Mouse (Mus musculus) stomach, embryonic 14.5 days (tissue): ENCODE results near the gene Kiss1r. TPM values are rescaled to one million over a fixed set of nuclear protein-coding genes. Genes with fewer than 3 reads are reported as not detected.

ENCODE experiments used
- ATAC-seq: fragments of 200-750 bp; cut with Nextera tagmentation; 2 replicates; pipeline ENCODE4 v1.8.0; 2017; ENCODE audit warnings: low read depth, moderate TSS enrichment; ENCODE audit not compliant: insufficient number of reproducible peaks, insufficient read depth, low FRiP score
- H3K27ac ChIP-seq: fragments of 300-500 bp; sonication (generic); 2 replicates; pipeline ENCODE4 v1.5.1; 2014; ENCODE audit warnings: mild to moderate bottlenecking, low read length, moderate library complexity, mixed read lengths
- H3K27me3 ChIP-seq: fragments of 300-500 bp; sonication (generic); 2 replicates; pipeline ENCODE4 v1.6.1; 2014; ENCODE audit warnings: low read length, control low read depth, mixed read lengths; ENCODE audit not compliant: control insufficient read depth, insufficient read depth
- H3K36me3 ChIP-seq: fragments of 300-500 bp; sonication (generic); 2 replicates; pipeline ENCODE4 v1.6.1; 2014; ENCODE audit warnings: mild to moderate bottlenecking, control low read depth, low read length, moderate library complexity, mixed read lengths; ENCODE audit not compliant: control insufficient read depth, insufficient read depth
- H3K4me1 ChIP-seq: fragments of 300-500 bp; sonication (generic); 2 replicates; pipeline ENCODE4 v1.6.1; 2014; ENCODE audit warnings: low read length, control low read depth, mixed read lengths; ENCODE audit not compliant: control insufficient read depth, insufficient read depth
- H3K4me2 ChIP-seq: fragments of 300-500 bp; sonication (generic); replicated peaks from 2 replicates; pipeline ENCODE4 v1.6.1; 2014; ENCODE audit warnings: low read depth, low read length, control low read depth
- H3K4me3 ChIP-seq: fragments of 300-500 bp; sonication (generic); 2 replicates; pipeline ENCODE4 v1.5.1; 2014; ENCODE audit warnings: low read depth, low read length, control low read depth
- H3K9ac ChIP-seq: fragments of 300-500 bp; sonication (generic); replicated peaks from 2 replicates; pipeline ENCODE4 v1.6.1; 2014; ENCODE audit warnings: low read depth, mild to moderate bottlenecking, control low read depth, low read length, moderate library complexity, mixed read lengths
- H3K9me3 ChIP-seq: fragments of 300-500 bp; sonication (generic); 2 replicates; pipeline ENCODE4 v1.6.1; 2016; ENCODE audit warnings: low read depth, low read length, control low read depth; ENCODE audit not compliant: control insufficient read depth
- WGBS: fragments of 180-500 bp; shearing (Covaris S2); extraction: QIAGEN DNeasy Blood & Tissue Kit; methylation state at CpG from one replicate; pipeline ENCODE4 v1.1.7; 2014; 5-methylcytosine and 5-hydroxymethylcytosine counted together
- polyA plus RNA-seq: library from polyadenylated mRNA; unstranded; fragments of >200 nt; fragmentation: Nextera tagmentation; extraction: Ambion mirVana; gene quantifications from 2 replicates; pipeline ENCODE4 v1.2.1, GENCODE M21; 2014

The Kiss1r gene
- polyA plus RNA-seq, 1 experiment from 2014 or later: 1.0 TPM

- no peaks in the 10 kb centered on the region for H3K9me3 ChIP-seq
- no peaks in the 10 kb centered on the region for H3K27me3 ChIP-seq
- WGBS: 74% methylated on average over 11 of the region's 11 CpGs
- peaks cover 33% of the 10 kb centered on the region for H3K4me1 ChIP-seq
- H3K4me3 ChIP-seq: no peak overlapping the region
- H3K36me3 ChIP-seq: peaks cover 28% of the 10 kb centered on the region
- H3K27ac ChIP-seq: no peak overlapping the region
- H3K4me2 ChIP-seq: no peak overlapping the region
- no peak for ATAC-seq
- H3K9ac ChIP-seq: no peak overlapping the region
Measured at GRCm38 (mm10) chr10:79937775-79938526, 21.2 kb downstream of the Kiss1r start.

- H3K9ac ChIP-seq: no peak overlapping the region
- H3K4me1 ChIP-seq: peaks cover 23% of the 10 kb centered on the region
- 62% methylated on average over 7 of the region's 7 CpGs for WGBS
- no peak for ATAC-seq
- H3K9me3 ChIP-seq: no peaks in the 10 kb centered on the region
- no peak overlapping the region for H3K4me2 ChIP-seq
- no peak overlapping the region for H3K4me3 ChIP-seq
- peaks cover 22% of the 10 kb centered on the region for H3K36me3 ChIP-seq
- no peaks in the 10 kb centered on the region for H3K27me3 ChIP-seq
- no peak overlapping the region for H3K27ac ChIP-seq
Measured at GRCm38 (mm10) chr10:79940749-79941148, 24.0 kb downstream of the Kiss1r start.

GRCm38 (mm10) chr10:79942988-79943387 is 26.2 kb downstream of the Kiss1r start:
- peaks cover 25% of the 10 kb centered on the region; the same call in 1 of the 2 replicates for H3K4me1 ChIP-seq
- no peaks in the 10 kb centered on the region for H3K9me3 ChIP-seq
- peaks cover 15% of the 10 kb centered on the region for H3K36me3 ChIP-seq
- H3K27ac ChIP-seq: peak overlapping the region; percentile 55
- H3K9ac ChIP-seq: no peak overlapping the region
- no peak overlapping the region for H3K4me2 ChIP-seq
- no peaks in the 10 kb centered on the region for H3K27me3 ChIP-seq
- no peak overlapping the region for H3K4me3 ChIP-seq
- ATAC-seq: no peak
- 69% methylated on average over 1 of the region's 1 CpGs for WGBS

GRCm38 (mm10) chr10:79943471-79943901 is 26.7 kb downstream of the Kiss1r start:
- Histone ChIP-seq H3K9ac (no peak overlapping the region), H3K36me3 (peaks cover 13% of the 10 kb centered on the region; the same call in 1 of the 2 replicates), H3K27ac (peak overlapping the region; percentile 55; the same call in 1 of the 2 replicates), H3K4me2 (no peak overlapping the region), H3K4me1 (peaks cover 25% of the 10 kb centered on the region; the same call in 1 of the 2 replicates), H3K27me3 (no peaks in the 10 kb centered on the region), H3K9me3 (no peaks in the 10 kb centered on the region), H3K4me3 (no peak overlapping the region)
- peak; percentile 71 for ATAC-seq
- 54% methylated on average over 9 of the region's 9 CpGs for WGBS

GRCm38 (mm10) chr10:79945507-79946234 is 28.9 kb downstream of the Kiss1r start:
- ATAC-seq: peak; percentile 29
- Histone ChIP-seq H3K4me2 (peak overlapping the region; percentile 14; the same call in 1 of the 2 replicates), H3K4me3 (no peak overlapping the region), H3K4me1 (peaks cover 25% of the 10 kb centered on the region; the same call in 1 of the 2 replicates), H3K9me3 (no peaks in the 10 kb centered on the region), H3K9ac (no peak overlapping the region), H3K36me3 (peaks cover 31% of the 10 kb centered on the region), H3K27ac (peak overlapping the region; percentile 55), H3K27me3 (no peaks in the 10 kb centered on the region)
- WGBS: 32% methylated on average over 16 of the region's 16 CpGs

GRCm38 (mm10) chr10:79946752-79947322 is 30.1 kb downstream of the Kiss1r start:
- Histone ChIP-seq H3K9ac (no peak overlapping the region), H3K27ac (peak overlapping the region; percentile 55; the same call in 1 of the 2 replicates), H3K27me3 (no peaks in the 10 kb centered on the region), H3K36me3 (peaks cover 36% of the 10 kb centered on the region), H3K4me3 (no peak overlapping the region), H3K9me3 (no peaks in the 10 kb centered on the region), H3K4me2 (peak overlapping the region; percentile 11; the same call in 1 of the 2 replicates), H3K4me1 (peaks cover 25% of the 10 kb centered on the region; the same call in 1 of the 2 replicates)
- WGBS: 17% methylated on average over 7 of the region's 7 CpGs
- ATAC-seq: peak; percentile 43; the same call in 1 of the 2 replicates

GRCm38 (mm10) chr10:79947502-79947901 is 30.7 kb downstream of the Kiss1r start:
- H3K4me2 ChIP-seq: no peak overlapping the region

GRCm38 (mm10) chr10:79949873-79950272 is 33.1 kb downstream of the Kiss1r start:
- no peaks in the 10 kb centered on the region for H3K27me3 ChIP-seq
- no peak overlapping the region for H3K9ac ChIP-seq
- no peak overlapping the region for H3K4me2 ChIP-seq
- WGBS: 71% methylated on average over 4 of the region's 4 CpGs
- H3K9me3 ChIP-seq: no peaks in the 10 kb centered on the region
- no peak overlapping the region for H3K4me3 ChIP-seq
- no peak overlapping the region for H3K27ac ChIP-seq
- H3K36me3 ChIP-seq: peaks cover 44% of the 10 kb centered on the region
- peaks cover 22% of the 10 kb centered on the region; the same call in 1 of the 2 replicates for H3K4me1 ChIP-seq
- ATAC-seq: no peak

More at GRCm38 (mm10) chr10:79947502-79947901, 30.7 kb downstream of the Kiss1r start:
- no peaks in the 10 kb centered on the region for H3K9me3 ChIP-seq
- no peak overlapping the region for H3K9ac ChIP-seq
- no peak overlapping the region for H3K27ac ChIP-seq
- H3K4me1 ChIP-seq: peaks cover 25% of the 10 kb centered on the region; the same call in 1 of the 2 replicates
- no peak overlapping the region for H3K4me3 ChIP-seq
- no peaks in the 10 kb centered on the region for H3K27me3 ChIP-seq
- H3K36me3 ChIP-seq: peaks cover 37% of the 10 kb centered on the region
- WGBS: 42% methylated on average over 6 of the region's 6 CpGs
- no peak for ATAC-seq
